Mouse (Mus musculus): ENCODE results near the gene Nectin2. TPM values are rescaled to one million over a fixed set of nuclear protein-coding genes. Genes with fewer than 3 reads are reported as not detected.

Nectin2 gene
- polyA plus RNA-seq, 1 experiment from 2014 or later, result 54.6 TPM

DNA sequence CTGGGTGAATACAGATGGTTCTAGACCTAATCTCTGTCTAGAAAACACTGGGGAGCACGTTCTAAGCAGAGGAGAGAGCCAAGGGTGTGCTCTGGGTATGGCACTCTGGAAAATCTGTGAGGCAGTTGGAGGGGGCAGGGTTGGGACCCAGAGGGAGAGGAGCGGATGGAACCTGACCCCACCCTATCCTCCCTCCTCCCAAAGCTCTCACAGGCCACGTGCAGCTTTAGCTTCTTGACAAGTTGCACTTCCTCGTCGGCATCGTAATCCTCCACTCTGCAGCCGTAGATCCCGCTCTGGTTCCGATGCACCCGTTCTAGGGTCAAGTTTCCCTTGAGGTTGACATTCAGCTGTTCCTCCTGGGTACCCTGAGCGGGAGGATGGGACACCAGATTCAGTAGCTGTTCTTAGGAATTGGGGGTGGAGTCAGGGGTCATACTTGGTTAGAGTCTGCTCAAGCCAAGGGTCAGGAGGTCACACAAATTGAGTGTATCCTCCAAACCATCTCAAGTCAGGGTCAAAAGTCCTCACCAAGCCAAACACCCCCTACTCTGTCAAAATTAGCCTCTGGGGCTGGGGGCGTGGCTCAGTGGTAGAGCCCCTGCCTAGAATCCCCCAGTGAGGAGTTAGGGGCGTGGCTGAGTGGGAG lies 13.7 kb upstream of the Nectin2 start:
- H3K4me1 ChIP-seq (replicated peaks), result no peaks in the 10 kb centered on the region
- H3K27ac ChIP-seq (replicated peaks), result no peak overlapping the region
- H3K4me3 ChIP-seq, result no peak overlapping the region
- peaks cover 11% of the 10 kb centered on the region for H3K27me3 ChIP-seq
- H3K9me3 ChIP-seq, result no peaks in the 10 kb centered on the region
- H3K4me2 ChIP-seq, result no peak overlapping the region
- WGBS, result 87% methylated on average over 13 of the region's 13 CpGs
- H3K9ac ChIP-seq, result no peak overlapping the region
- no peak for ATAC-seq (ENCODE audit: low read depth)
- H3K36me3 ChIP-seq, result no peaks in the 10 kb centered on the region

DNA sequence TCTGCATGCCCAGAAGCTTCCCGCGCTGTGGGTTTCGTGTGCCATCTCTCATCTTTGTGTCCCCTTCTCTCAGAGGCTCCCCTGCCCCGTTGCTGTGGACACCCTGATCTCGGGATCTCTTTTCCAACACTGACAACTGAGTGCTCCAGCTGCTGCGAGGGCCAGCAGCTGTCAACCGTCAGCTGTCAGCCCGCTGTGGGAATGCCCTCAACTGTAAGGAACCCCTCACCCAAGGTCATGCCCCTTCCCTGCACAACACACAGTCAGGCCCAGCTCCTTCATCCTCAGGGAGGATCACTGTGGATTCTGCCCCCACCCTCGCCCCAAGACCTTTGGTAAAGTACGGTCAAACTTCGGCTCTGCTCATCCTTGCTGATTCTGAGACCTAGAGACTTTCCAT lies 12.0 kb upstream of the Nectin2 start:
- ATAC-seq (ENCODE audit: low read depth), result no peak
- H3K9ac ChIP-seq, result no peak overlapping the region
- WGBS, result 90% methylated on average over 11 of the region's 11 CpGs
- no peaks in the 10 kb centered on the region for H3K4me1 ChIP-seq (replicated peaks)
- H3K27me3 ChIP-seq, result no peaks in the 10 kb centered on the region
- no peak overlapping the region for H3K27ac ChIP-seq (replicated peaks)
- H3K9me3 ChIP-seq, result no peaks in the 10 kb centered on the region
- no peak overlapping the region for H3K4me3 ChIP-seq
- H3K36me3 ChIP-seq, result no peaks in the 10 kb centered on the region
- H3K4me2 ChIP-seq, result no peak overlapping the region

DNA sequence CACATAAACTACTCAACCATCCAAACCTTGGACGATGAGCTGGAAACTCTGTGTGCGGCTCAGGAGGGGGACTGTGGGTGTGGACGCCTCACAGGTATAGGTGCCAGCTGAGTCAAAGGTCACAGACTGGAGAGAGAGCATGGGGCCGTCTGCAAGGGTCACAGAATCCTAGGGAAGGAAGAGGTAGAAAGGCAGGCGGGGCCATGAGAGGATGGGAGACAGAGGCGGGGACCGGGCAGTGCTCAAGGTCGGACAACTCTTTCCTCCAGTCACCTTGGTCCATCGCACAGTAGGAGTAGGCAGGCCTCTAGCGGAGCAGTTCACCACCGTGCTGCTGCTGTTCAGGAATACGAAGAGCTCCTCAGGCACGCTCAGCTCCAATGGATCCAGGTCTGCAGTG lies 9.7 kb upstream of the Nectin2 start:
- no peaks in the 10 kb centered on the region for H3K27me3 ChIP-seq
- no peak overlapping the region for H3K4me2 ChIP-seq
- no peaks in the 10 kb centered on the region for H3K4me1 ChIP-seq (replicated peaks)
- 92% methylated on average over 13 of the region's 13 CpGs for WGBS
- H3K27ac ChIP-seq (replicated peaks), result no peak overlapping the region
- no peak for ATAC-seq (ENCODE audit: low read depth)
- H3K9me3 ChIP-seq, result no peaks in the 10 kb centered on the region
- H3K9ac ChIP-seq, result no peak overlapping the region
- H3K36me3 ChIP-seq, result no peaks in the 10 kb centered on the region
- H3K4me3 ChIP-seq, result no peak overlapping the region

DNA sequence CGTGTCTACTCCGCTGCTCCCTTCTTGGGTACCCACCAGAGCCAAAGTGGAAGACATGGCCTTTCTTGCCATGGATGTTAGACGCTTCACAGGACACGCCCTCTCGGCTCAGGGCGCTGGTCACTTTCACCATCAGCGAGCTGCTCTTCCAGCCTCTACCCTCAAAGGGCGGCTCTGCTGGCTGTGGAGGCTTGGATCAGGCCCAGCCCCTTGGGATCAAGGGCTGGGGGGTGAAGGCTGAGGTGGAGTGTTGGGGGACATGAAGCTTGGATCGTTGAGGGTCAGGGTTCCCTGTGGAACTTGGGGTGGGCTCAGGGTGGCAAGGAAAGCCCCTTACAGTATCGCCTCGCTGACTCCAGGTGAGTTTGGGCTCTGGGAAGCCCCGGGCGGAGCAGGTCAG lies 8.3 kb upstream of the Nectin2 start:
- Histone ChIP-seq H3K4me1 (replicated peaks) (no peaks in the 10 kb centered on the region), H3K9me3 (no peaks in the 10 kb centered on the region), H3K36me3 (no peaks in the 10 kb centered on the region), H3K4me2 (no peak overlapping the region), H3K27ac (replicated peaks) (no peak overlapping the region), H3K9ac (no peak overlapping the region), H3K27me3 (no peaks in the 10 kb centered on the region), H3K4me3 (no peak overlapping the region)
- WGBS, result 92% methylated on average over 13 of the region's 13 CpGs
- no peak for ATAC-seq (ENCODE audit: low read depth)

DNA sequence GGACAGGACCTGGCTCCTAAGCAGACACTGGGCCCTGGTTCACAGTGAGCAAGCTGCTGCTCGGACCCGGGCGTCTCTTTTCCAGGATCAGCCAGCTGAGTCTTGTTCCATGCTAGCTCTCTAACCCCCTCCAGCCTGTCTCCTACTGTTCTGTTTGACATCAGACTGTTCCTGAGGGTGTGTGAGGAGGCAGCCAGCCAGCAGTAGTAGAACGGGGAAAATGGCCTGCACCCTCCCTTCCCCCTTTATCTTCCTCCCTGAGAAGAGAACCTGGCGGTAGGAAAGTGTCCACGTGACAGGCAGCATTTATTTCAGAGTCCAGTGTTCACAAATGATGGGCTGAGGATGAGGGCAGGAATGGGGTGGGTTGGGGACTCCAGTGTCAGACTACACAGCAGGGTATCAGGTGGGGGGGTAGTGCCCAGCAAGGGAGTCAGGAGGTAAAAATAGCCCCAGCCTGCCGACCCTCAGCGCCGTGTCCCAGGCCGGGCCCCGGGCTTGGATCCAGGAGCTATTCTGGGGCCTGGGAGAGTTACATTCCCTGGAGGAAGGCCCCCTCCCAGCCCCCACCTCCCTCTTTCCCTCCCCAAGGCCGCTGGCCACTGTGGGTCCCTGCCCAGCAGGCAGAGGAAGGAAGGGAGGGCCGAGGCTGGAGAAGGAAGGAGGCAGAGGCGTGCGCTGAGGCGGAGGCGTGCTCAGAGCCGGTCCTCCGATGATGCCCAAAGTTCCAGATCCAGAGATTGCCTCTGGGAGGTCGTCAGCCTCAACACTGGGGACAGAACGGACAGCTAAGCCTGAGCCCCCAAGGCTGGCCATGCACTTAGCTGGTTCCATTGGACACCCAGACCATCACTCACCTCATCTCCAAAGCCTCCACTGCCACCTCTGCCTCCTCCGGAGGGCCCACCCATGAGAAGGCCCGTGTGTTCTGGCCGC lies 5.8 kb upstream of the Nectin2 start:
- Histone ChIP-seq H3K27me3 (no peaks in the 10 kb centered on the region), H3K4me1 (replicated peaks) (no peaks in the 10 kb centered on the region), H3K36me3 (no peaks in the 10 kb centered on the region), H3K9me3 (no peaks in the 10 kb centered on the region), H3K9ac (no peak overlapping the region), H3K4me3 (no peak overlapping the region), H3K27ac (replicated peaks) (no peak overlapping the region), H3K4me2 (no peak overlapping the region)
- WGBS, result 79% methylated on average over 22 of the region's 24 CpGs
- 0 out of 2 replicates have a peak, but pooled peaks have one; percentile 16 for ATAC-seq (ENCODE audit: low read depth)

DNA sequence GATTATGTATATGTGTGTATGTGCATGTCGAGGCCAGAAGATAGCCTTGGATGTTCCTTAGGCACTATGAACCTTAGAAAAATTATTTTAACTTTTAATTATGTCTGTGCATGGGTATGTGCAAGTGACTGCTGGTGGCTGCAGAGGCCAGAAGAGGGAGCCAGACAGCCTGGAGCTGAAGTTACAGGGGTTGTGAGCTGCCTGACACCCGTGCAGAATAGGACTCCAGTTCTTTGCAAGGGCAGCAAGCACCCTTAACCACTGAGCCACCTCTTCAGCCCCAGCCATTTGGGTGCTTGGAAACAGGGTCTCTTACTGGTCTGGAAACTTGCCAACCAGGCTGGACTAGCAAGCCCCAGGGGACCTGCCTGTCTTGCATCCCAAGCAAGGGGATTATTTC lies 4.7 kb upstream of the Nectin2 start:
- ATAC-seq (ENCODE audit: low read depth), result no peak
- WGBS, result 94% methylated on average over 2 of the region's 2 CpGs
- Histone ChIP-seq H3K27ac (replicated peaks) (no peak overlapping the region), H3K4me3 (no peak overlapping the region), H3K9ac (no peak overlapping the region), H3K9me3 (no peaks in the 10 kb centered on the region), H3K4me2 (no peak overlapping the region), H3K27me3 (no peaks in the 10 kb centered on the region), H3K36me3 (no peaks in the 10 kb centered on the region), H3K4me1 (replicated peaks) (peaks cover 7% of the 10 kb centered on the region)

DNA sequence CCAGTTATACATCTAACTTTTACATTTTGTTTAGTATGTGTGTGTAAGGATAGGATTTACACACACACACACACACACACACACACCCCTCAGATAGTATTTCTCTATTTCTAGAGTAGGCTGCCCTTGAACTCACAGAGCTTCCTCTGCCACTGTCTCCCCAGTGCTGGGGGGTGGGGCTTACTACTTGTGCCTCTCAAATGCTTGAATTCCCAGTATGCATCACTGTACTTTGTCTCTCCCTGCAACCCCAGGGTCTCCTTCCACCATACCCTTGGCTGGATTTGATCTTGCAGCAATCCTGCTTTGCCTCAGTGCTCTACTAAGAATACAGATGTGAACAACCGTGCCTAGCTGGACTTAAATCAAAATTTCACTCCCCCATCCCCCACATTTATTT lies 3.8 kb upstream of the Nectin2 start:
- no peak overlapping the region for H3K9ac ChIP-seq
- H3K9me3 ChIP-seq, result no peaks in the 10 kb centered on the region
- H3K27me3 ChIP-seq, result no peaks in the 10 kb centered on the region
- no peak for ATAC-seq (ENCODE audit: low read depth)
- no peaks in the 10 kb centered on the region for H3K36me3 ChIP-seq
- H3K4me2 ChIP-seq, result no peak overlapping the region
- 82% methylated on average over 1 of the region's 1 CpGs for WGBS
- H3K4me1 ChIP-seq (replicated peaks), result peaks cover 8% of the 10 kb centered on the region
- H3K27ac ChIP-seq (replicated peaks), result no peak overlapping the region
- no peak overlapping the region for H3K4me3 ChIP-seq

DNA sequence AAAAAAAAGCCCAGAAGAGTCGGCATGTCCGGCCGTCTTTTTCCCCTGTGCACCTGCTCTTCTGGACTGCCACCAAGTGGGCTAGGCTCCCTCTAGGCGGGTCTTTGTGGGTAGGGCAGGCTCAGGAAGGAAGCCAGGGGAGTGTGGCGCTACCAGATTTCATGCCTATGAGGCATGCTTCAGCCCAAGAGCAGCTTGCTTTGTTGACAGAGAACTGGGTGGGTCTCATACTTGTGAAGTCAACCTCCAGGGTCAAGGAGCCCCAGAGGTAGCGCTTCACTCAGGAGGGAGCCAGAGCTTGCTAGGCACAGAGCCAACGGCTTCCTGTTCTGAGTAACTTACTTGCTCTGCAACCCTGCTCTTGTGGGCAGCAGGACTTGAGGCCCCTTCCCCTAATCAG lies 3.3 kb upstream of the Nectin2 start:
- Histone ChIP-seq H3K4me1 (replicated peaks) (peaks cover 10% of the 10 kb centered on the region), H3K4me3 (no peak overlapping the region), H3K36me3 (no peaks in the 10 kb centered on the region), H3K4me2 (no peak overlapping the region), H3K27ac (replicated peaks) (no peak overlapping the region), H3K9ac (no peak overlapping the region), H3K27me3 (no peaks in the 10 kb centered on the region), H3K9me3 (no peaks in the 10 kb centered on the region)
- 81% methylated on average over 7 of the region's 7 CpGs for WGBS
- no peak for ATAC-seq (ENCODE audit: low read depth)

DNA sequence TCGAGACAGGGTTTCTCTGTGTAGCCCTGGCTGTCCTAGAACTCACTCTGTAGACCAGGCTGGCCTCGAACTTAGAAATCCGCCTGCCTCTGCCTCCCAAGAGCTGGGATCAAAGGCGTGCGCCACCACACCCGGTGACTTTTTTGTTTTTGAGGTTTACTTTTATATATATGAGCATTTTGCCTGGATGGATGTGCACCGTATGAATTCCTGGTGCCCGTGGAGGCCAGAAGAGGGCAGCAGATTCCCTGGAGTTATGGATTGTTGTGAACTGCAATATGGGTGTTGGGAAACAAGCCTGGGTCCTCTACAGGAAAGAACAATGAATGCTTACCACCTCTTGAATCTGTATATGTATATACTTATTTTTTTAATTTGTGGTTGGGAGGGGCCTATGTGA lies 2.4 kb upstream of the Nectin2 start:
- WGBS, result 69% methylated on average over 8 of the region's 8 CpGs
- Histone ChIP-seq H3K4me1 (replicated peaks) (peaks cover 19% of the 10 kb centered on the region), H3K9ac (no peak overlapping the region), H3K4me2 (no peak overlapping the region), H3K9me3 (no peaks in the 10 kb centered on the region), H3K4me3 (no peak overlapping the region), H3K36me3 (no peaks in the 10 kb centered on the region), H3K27ac (replicated peaks) (no peak overlapping the region), H3K27me3 (no peaks in the 10 kb centered on the region)
- no peak for ATAC-seq (ENCODE audit: low read depth)

DNA sequence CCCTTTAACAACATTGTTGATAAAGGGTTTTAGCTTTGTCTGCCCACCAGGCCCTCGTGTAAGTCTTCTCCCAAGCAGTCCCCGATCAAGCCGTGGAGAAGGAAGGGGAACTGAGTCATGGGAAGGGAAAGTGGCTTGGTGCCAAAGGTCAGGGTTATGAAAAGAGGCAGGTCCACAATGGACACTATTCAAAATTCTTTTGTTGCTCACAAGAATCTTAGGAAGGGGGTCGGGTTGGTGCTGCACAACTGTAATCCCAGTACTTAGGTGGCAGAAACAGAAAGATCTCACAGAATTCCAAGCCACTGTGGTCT lies 744 bp upstream of the Nectin2 start:
- ATAC-seq (ENCODE audit: low read depth), result no peak
- H3K9me3 ChIP-seq, result no peaks in the 10 kb centered on the region
- no peak overlapping the region for H3K9ac ChIP-seq
- H3K27ac ChIP-seq (replicated peaks), result no peak overlapping the region
- WGBS, result 67% methylated on average over 4 of the region's 4 CpGs
- no peak overlapping the region for H3K4me3 ChIP-seq
- peaks cover 34% of the 10 kb centered on the region for H3K4me1 ChIP-seq (replicated peaks)
- peak overlapping the region; percentile 90; the same call in 1 of the 2 replicates for H3K4me2 ChIP-seq
- no peaks in the 10 kb centered on the region for H3K27me3 ChIP-seq
- H3K36me3 ChIP-seq, result no peaks in the 10 kb centered on the region

DNA sequence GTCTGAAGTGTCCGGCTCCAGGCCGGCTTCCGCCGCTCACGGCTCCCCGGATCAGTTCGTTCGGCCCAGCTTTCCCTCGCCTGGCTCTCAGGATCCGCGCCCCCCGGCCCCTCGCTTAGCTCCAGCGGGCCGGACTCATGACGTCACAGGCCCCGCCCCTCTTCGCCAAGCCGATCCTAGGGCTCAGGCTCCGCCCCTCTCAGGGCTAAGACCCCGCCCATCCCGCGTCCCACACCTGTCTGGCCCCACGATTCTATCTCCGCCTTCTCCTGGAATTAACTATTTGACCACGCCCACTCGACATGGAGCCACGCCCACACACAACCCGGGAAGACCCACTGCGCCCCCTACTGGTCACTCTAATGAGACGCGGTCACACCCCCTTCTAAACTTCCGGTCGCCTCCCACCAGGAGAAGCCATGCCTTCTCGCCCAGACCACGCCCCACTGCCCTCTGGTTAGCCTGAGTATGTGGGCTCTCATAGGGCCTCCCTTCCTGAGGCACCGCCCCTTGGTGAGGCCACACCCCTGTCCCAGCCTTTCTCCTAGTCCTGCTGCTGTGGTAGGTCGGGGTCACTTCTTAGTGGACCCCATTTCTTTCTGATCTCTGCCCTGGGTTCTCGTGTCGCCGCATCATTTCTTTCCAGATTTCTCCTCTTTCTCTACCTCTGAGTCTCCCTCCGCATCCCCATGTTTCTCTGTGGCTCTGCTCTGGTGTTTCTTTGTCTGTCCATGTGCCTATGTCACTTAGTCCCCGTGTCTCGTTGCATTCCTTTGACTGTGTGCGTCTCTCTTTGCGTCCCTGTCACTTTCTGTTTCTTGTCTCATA lies 680 bp downstream of the Nectin2 start:
- under 1% methylated on average over 44 of the region's 46 CpGs for WGBS
- H3K9me3 ChIP-seq, result no peaks in the 10 kb centered on the region
- H3K27me3 ChIP-seq, result no peaks in the 10 kb centered on the region
- peak overlapping the region; percentile 85 for H3K27ac ChIP-seq (replicated peaks)
- 0 out of 2 replicates have a peak, but pooled peaks cover 2% of the 10 kb centered on the region for H3K36me3 ChIP-seq
- H3K9ac ChIP-seq, result peak overlapping the region; percentile 93
- H3K4me2 ChIP-seq, result peak overlapping the region; percentile 90
- H3K4me3 ChIP-seq, result peak overlapping the region; percentile 85
- ATAC-seq (ENCODE audit: low read depth), result peak; percentile 96
- H3K4me1 ChIP-seq (replicated peaks), result peaks cover 47% of the 10 kb centered on the region

Measured in neural tube, embryonic 13.5 days (tissue).